Mouse (Mus musculus) layer of hippocampus, adult 11-12 months (tissue): Measurements from ENCODE around the gene Gm20695.

Source experiments
- DNase-seq: peaks from one replicate; pipeline ENCODE4 v3.0.0; 2022; ENCODE audit warnings: low spot score

The Gm20695 gene

DNA sequence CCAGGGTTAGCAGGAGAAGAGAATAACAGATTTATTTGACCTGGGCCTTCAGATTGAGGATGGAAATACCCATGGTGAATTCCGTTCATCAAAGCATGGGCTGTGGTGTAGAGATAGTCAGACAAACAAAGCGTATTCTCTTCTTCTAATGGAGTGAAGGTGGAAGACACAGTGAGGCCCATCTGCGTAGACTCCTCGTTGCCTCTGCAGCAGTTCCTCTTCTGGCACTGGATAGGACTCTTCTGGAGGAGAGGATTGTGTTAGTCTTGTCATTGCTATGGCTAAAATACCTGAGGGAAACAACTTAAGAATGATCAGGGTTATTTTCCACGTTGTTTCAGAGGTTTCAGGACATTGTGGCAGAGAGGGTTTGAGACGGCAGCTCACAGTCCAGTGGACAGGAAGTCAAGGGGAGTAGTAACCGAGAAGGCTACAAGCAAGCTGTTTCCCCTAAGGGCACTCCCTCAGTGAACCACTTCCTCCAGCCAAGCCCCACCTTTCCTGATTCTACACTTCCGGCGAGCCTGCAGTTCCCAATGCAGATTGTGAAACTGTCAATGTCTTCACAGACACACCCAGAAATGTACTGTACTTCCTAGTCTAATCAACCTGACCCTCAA lies 10.8 kb downstream of the Gm20695 start:
- DNase-seq = no peak

DNA sequence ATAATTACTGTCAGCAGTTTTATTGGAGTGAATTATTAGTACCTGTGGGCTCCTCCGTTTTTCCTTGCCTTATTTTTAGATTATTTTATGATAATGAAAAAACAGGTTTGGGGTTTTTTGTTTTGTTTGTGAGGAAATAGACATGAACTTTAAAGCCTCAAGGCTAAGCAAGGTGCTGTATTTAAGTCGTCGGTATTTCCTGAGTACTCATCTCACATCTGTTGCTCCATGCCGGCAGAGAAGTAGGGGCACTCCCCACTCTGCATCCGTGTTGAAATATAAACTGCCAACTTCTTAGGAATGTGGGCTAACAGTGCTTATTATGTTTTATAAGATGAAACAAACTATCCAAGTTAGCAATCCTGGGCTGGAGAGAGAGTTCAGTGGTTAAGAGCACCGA lies 11.6 kb downstream of the Gm20695 start:
- DNase-seq = no peak

- no peak for DNase-seq
These were observed 12.1 kb downstream of the Gm20695 start for GRCm38 (mm10) chr16:3896553-3896952.

- no peak for DNase-seq
These were observed 23.0 kb downstream of the Gm20695 start for GRCm38 (mm10) chr16:3907471-3907870.

DNA sequence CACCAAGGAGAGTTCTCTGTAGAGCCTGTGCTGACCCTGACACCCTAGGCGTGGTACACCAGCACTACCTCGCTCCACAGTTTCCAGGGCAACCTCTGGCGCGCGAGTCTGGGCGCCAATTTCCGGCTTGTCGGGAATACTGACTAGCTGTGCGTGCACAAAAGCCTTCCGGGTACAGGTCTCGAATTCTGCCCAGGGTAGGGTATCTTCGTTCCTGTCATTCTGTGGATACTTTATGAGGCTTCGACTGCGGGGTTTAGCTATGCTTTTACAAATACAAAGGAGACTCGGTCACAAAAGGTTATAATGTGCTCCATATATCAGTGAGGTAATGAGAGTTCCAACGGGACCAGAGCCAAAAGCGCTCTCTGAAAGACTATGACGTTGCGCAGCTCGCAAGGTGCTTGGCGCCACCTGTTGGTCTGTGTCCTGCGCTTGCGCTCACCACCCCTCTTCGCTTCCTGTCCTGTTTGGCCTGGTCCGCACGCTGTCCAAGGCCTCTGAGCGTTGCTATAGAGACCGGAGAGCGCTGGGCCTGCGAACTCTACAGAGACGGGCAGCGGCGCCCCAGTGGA lies 24.2 kb downstream of the Gm20695 start, which contains the start of the genes 1700037C18Rik and Cluap1:
1700037C18Rik (minus strand) TSS at position 153 of the 575 bp plus-strand sequence.
Cluap1 (plus strand) TSS at position 265 of the 575 bp plus-strand sequence.
- DNase-seq = peak; percentile 96

DNA sequence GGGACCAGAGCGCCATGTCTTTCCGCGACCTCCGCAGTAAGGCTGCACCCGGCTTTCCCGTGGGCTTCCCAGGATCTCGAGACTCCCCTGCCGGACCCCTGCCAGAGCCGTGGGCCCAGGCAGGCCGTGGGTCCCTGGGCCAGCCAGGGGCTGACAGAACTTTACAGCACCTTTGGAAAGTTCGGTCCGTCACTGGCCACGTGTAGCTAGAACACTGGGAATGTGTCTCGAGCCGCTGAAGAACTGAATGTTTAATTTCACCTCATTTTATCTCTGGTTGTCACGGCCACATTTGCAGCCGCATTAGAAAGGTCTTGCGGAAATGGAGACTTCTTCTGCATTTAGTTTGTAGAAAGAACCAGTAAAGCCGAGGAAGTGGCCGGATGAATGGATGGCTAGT lies 24.7 kb downstream of the Gm20695 start:
- no peak for DNase-seq

DNA sequence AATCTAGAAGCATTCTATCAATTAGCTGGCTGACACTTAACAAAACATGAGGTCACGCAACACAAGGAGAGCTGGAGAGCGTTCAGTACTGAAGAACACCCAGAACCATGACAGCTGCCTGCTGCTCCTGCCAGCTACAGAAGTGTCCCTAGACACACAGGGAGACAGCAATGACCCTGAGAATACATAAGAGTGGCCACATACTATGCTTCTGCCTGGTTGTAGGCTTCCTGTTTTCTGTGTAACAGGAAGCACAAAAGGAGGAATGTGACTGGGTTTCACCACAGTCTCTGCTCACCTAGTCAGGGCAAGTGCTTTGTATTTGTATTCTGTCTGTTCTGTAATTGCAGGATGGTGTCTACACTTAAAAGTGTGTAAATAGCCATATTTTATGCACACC lies 36.3 kb downstream of the Gm20695 start:
- DNase-seq = no peak

DNA sequence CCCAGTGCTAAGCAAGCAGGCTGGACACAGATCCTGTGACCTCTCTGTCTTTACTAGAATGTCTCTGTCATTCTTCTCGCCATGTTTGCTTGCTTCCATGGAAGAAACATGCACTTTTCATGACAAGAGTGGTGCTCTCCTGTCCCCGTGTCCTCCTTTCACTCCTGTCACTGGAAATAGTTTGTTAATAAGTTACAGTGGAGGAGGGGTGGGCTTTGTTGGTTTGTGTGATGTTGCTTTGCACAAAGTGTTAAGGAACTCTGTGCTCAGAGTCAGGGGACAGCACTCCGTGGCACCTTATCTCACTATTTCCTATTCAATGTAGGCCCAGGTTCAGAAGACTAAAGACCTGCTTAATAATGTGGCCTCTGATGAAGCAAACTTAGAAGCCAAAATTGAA lies 39.1 kb downstream of the Gm20695 start:
- DNase-seq = no peak

- DNase-seq = no peak
These were observed 39.5 kb downstream of the Gm20695 start for GRCm38 (mm10) chr16:3923966-3924365.

GRCm38 (mm10) chr16:3928582-3928981 lies 44.1 kb downstream of the Gm20695 start:
- no peak for DNase-seq

DNA sequence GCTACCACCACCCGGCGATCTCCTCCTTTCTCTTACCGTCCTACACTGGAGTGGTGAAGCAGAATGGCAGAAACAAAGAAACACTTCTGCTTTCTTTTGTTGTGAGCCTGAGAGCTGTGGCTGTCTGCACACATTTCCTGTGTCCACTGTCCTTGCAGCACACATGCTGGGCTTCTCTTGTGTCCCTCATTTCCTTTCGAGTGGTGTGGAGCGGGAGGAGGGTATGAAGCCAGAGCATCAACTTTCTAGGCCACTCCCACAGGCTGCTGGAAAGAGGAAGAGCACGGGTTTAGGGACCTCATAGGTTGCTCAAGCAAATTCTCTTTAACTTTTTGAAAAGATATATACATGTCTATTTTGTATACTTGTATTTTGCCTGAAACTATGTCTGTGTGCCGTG lies 44.7 kb downstream of the Gm20695 start:
- peak; percentile 45 for DNase-seq

GRCm38 (mm10) chr16:3933536-3933935 lies 49.1 kb downstream of the Gm20695 start:
- no peak for DNase-seq

DNA sequence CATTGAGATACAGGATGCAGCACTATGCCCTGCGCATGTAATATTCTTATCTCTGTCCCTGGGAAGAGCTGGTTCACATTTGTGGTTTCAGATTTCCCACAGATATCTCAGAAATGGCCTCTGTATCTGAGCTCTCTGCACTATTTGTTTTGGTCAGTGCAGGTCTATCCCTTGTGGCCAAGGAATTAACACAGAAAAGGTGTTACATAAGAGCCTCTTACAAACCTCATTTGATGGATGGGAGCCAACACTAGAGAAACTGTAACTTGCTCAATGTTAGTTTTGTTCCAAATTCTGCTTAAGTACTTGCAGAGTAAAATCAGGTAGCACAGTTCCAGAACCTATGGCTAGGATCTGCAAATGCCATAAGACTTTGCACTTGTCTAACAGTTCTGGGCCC lies 49.6 kb downstream of the Gm20695 start:
- DNase-seq = no peak

- DNase-seq = no peak
These were observed 50.3 kb downstream of the Gm20695 start for GRCm38 (mm10) chr16:3934701-3935100.

DNA sequence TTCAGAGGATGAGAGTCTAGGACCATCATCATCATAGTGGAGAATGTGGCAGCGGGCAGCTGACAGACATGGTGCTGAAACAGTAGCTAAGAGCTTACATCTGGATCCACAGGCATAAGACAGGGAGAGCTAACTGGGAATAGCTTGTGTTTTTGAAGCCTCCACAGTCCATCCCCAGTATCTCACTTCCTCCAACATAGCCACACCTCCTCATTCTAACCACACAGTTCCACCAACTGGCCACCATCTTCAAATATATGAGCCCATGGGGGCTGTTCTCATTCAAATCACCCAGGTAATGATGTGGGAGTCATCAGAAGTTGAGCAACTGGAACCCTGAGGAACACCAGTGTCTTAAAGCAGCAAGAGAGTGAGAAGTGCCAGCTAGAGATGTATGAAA lies 66.7 kb downstream of the Gm20695 start:
- DNase-seq = no peak

- DNase-seq = peak; percentile 27
These were observed 71.9 kb downstream of the Gm20695 start for GRCm38 (mm10) chr16:3956369-3956768.

DNA sequence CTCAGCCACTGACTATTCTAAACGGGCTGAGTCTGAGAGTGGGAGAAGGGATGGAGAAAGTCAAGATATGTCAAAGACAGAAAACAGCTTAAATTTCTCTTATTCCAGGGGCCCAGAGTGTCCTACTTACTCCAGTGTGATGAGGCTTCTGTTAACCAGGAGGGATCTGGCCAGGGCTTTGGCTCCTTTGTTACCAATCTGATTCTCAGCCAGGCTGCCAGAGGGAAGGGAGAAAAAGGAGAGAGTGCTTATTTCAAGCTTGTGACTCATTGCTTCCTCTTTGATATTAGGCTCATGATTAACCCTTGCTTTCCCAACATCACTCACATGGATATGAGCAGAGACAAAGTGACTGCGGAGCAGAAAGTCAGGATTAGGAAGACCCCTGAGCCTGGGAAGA lies 74.8 kb downstream of the Gm20695 start:
- DNase-seq = no peak

- no peak for DNase-seq
These were observed 80.5 kb downstream of the Gm20695 start for GRCm38 (mm10) chr16:3964990-3965389.

- DNase-seq = no peak
These were observed 81.1 kb downstream of the Gm20695 start for GRCm38 (mm10) chr16:3965534-3965933.
